Mouse (Mus musculus): ENCODE data around the gene Fkbp9.

Gene Fkbp9

GRCm38 (mm10) chr6:56904982-56905381 is 73.1 kb downstream of the Fkbp9 start:
- DNase-seq (ENCODE audit: extremely low read depth, low read depth) = no peak

- DNase-seq (ENCODE audit: extremely low read depth, low read depth) = no peak
These were observed 73.6 kb downstream of the Fkbp9 start for GRCm38 (mm10) chr6:56905486-56905885.

GRCm38 (mm10) chr6:56906121-56906846 is 74.4 kb downstream of the Fkbp9 start:
- no peak for DNase-seq (ENCODE audit: extremely low read depth, low read depth)

GRCm38 (mm10) chr6:56907973-56908372 is 76.1 kb downstream of the Fkbp9 start:
- DNase-seq (ENCODE audit: extremely low read depth, low read depth) = no peak

GRCm38 (mm10) chr6:56908397-56908796 is 76.5 kb downstream of the Fkbp9 start:
- no peak for DNase-seq (ENCODE audit: extremely low read depth, low read depth)

- DNase-seq (ENCODE audit: extremely low read depth, low read depth) = peak; percentile 49
These were observed 77.1 kb downstream of the Fkbp9 start for GRCm38 (mm10) chr6:56908912-56909311.

GRCm38 (mm10) chr6:56910910-56911309 is 79.1 kb downstream of the Fkbp9 start:
- no peak for DNase-seq (ENCODE audit: extremely low read depth, low read depth)

GRCm38 (mm10) chr6:56913092-56913858 is 81.4 kb downstream of the Fkbp9 start:
- DNase-seq (ENCODE audit: extremely low read depth, low read depth) = peak; percentile 72

GRCm38 (mm10) chr6:56916279-56916678 is 84.4 kb downstream of the Fkbp9 start:
- DNase-seq (ENCODE audit: extremely low read depth, low read depth) = no peak

- peak; percentile 73 for DNase-seq (ENCODE audit: extremely low read depth, low read depth)
These were observed 85.9 kb downstream of the Fkbp9 start for GRCm38 (mm10) chr6:56917578-56918368.

- DNase-seq (ENCODE audit: extremely low read depth, low read depth) = no peak
These were observed 87.6 kb downstream of the Fkbp9 start for GRCm38 (mm10) chr6:56919330-56920044.

- peak; percentile 80 for DNase-seq (ENCODE audit: extremely low read depth, low read depth)
These were observed 88.6 kb downstream of the Fkbp9 start for GRCm38 (mm10) chr6:56920222-56921092.

- no peak for DNase-seq (ENCODE audit: extremely low read depth, low read depth)
These were observed 91.5 kb downstream of the Fkbp9 start for GRCm38 (mm10) chr6:56923331-56923725.

- DNase-seq (ENCODE audit: extremely low read depth, low read depth) = peak; percentile 87
These were observed 92.2 kb downstream of the Fkbp9 start, which contains the start of the genes Nt5c3 and Vmn1r4 for GRCm38 (mm10) chr6:56923726-56924707. TSS of gene Nt5c3 (minus strand) at chr6:56923932. TSS of gene Vmn1r4 (plus strand) at chr6:56924015.

Data from MEL-GATA-1-ER (cell line).